Mouse (Mus musculus): ENCODE data around the gene C2cd6.

DNA sequence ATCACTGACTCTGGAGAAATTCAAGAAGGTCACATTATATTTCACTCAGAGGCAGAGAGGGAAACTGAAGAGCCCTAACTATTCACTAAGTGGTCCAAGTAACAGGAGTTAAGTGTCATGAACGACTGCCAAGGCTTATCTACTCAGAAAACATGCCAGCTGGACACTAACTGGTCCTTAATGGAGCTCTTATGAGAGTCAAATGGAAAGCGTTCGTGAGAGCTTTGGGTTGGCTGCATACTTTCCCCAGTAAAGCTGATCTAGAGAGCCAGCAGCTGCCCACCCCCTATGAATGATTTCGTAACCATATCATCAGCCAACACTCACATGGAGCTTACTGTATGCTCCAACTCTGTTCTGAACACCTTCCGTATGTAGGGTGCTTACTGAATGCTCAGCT, 39.7 kb upstream of the C2cd6 start:
- no peak for TF ChIP-seq ZNF384 (IDR thresholded peaks at IDR 0.05; ENCODE audit: low read depth, low read length)
- no peak for TF ChIP-seq CHD2 (IDR thresholded peaks at IDR 0.05; ENCODE audit: low read depth, low read length)

All from ES-E14 (cell line).